Mouse (Mus musculus): Measurements from ENCODE around the gene Hormad1.
"Not testable (repeated sequence)": the region's sequence is repeated elsewhere in the genome, so short reads cannot be mapped to it uniquely, and the experiment has no call there.

The Hormad1 gene

GRCm38 (mm10) chr3:95559437-95559836 lies at the start of gene Hormad1:
TSS of gene Hormad1 (plus strand) at chr3:95559677.
- no peak for DNase-seq (ENCODE audit: low spot score in 2 of 2)

GRCm38 (mm10) chr3:95511611-95512180 lies 47.8 kb upstream of the Hormad1 start:
- no peak for DNase-seq (ENCODE audit: low spot score in 2 of 2)

DNA sequence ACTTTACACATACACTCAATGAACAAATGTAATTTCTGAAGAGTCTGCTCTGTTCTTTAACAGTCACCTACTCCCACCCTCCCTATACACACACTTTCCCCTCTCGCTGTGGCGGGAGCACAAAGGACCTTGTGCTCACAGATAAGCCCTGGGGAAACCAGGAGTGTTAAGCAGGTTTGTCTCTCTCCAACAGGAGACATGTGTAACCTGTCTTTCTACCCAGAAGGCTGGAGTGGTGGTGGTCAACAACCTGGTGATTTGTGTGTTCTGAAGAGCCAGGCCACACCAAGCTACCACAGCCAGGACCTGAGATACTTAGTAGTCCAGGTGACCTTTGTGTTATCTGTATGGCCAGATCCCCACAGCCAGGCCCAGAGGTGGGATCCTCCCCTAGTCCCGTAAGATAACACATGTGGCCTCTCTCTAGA lies 42.8 kb upstream of the Hormad1 start:
- DNase-seq (ENCODE audit: low spot score in 2 of 2) = no peak

DNA sequence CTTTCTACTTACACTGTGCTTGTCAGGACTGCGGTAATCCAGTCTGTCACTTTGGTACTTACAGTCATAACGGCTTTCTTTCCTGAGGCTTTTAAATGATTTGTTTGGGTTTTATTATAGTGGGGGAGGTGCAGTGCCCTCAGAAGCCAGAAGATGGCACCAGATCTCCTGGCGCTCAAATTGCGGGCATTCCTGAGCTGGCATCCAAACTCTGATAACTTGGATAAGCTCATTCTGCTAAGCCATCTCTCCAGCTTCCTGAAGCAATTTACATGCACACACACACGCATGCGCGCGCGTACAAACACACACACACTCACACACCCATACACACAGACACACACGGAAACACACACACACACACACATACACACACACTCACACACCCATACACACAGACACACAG lies 42.0 kb upstream of the Hormad1 start:
- peak; percentile 57 to 68 for DNase-seq (ENCODE audit: low spot score in 2 of 2)

GRCm38 (mm10) chr3:95518891-95519290 lies 40.6 kb upstream of the Hormad1 start:
- no peak for DNase-seq (ENCODE audit: low spot score in 2 of 2)

GRCm38 (mm10) chr3:95519315-95519714 lies 40.2 kb upstream of the Hormad1 start:
- DNase-seq (ENCODE audit: low spot score in 2 of 2) = peak; percentile 33 to 45

GRCm38 (mm10) chr3:95520100-95520499 lies 39.4 kb upstream of the Hormad1 start:
- no peak for DNase-seq (ENCODE audit: low spot score in 2 of 2)

DNA sequence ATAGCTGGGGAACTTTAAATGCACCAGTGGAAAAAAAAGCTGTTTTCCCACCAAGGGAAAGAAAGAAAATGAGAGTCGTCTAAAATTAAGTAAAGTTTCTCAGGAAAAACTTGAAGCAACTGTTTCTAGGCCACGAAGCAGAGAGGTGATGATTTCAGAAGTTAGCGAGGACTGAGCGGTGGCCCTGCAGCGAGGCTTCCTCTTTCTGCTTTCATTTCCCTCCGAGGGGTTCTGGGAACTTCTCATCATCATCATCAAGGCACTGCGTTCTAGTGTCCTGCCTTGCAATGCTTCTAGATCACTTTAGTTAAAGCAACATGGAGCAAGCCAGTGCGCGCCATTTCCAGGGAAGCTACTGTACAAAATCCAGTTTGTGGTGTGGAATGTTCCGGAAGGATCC lies 38.3 kb upstream of the Hormad1 start:
- DNase-seq (ENCODE audit: low spot score in 2 of 2) = no peak

DNA sequence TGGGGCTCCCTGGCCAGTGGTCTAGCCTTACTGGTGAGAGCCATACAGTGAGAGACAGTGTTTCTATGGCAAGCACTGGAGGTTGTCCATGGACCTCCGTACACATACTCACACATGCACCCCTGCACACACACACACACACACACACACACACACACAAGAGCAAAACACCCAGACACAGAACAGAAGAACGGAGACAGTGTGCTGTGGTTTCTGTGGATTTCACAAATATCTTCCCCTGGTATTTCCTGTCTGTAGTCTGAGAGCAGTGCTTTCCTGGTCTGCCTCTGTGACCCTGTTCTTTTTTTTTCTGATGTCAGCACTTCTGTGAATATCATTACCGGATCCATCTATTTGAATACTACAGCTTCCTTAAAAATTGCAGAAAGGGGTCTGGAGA lies 35.8 kb upstream of the Hormad1 start:
- DNase-seq (ENCODE audit: low spot score in 2 of 2) = no peak

DNA sequence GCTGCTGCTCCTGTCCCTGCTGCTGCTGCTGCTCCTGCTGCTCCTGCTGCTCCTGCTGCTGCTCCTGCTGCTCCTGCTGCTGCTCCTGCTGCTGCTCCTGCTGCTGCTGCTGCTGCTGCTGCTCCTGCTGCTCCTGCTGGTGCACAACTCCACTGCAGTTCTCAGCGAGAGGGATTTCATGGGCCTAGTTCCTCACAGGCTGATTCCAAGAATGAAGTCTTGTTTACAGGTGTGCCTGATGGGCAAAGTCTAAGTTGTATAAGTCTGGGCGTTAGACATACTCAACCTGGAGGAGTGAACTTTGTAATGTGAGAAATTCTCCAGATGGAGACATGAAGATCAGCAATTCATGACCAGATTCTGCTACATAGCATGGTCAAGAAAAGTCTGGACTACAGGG lies 34.8 kb upstream of the Hormad1 start:
- no peak for DNase-seq (ENCODE audit: low spot score in 2 of 2)

DNA sequence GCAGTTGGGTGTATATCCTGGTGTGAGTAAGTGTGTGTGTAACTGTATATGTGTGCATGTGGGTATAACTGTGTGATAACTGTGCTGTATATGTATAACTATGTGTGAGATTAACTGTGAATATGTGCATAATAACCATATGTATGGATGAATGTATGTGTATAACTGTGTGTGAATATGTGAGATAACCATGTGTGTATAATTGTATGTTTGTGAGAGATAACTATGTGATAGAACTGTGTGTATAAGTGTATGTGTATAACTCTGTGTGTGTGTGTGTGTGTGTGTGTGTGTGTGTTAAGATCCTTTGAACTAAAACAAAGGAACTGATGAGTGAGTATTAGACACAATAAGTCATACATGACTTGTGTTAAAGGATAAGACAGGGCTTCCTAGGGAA lies 33.4 kb upstream of the Hormad1 start:
- no peak for DNase-seq (ENCODE audit: low spot score in 2 of 2)

DNA sequence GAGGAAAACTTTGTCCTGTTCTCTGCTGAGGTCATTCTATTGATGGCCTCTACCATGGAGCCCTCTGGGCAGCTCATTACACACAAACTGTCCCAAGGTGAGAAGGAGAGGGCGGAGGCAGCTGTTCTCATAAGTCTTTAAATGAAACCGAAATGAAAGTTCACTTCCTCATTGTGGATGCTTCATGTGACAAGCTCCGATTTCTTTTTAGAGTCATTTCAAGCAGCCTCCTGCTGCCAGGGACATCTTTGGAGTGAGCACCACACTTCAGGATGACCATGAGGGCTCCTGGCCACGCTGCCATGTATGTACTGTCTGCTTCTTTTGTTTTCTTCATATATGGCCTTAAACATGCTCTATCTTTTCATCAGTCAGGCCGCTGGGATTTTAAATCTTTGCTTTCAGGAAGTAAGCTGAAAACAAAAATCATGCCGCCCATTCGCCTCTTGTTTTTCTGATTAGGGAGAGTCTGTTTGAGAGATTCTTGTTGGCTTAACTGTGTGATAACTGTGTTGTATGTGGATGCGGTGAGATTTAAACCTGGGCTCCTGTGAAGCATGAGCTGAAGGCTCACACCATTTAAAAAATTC lies 32.8 kb upstream of the Hormad1 start, which contains the start of gene Ctss:
Gene Ctss, plus strand, starts transcription at position 165 of the 590 bp plus-strand sequence.
- no peak for DNase-seq (ENCODE audit: low spot score in 2 of 2)

DNA sequence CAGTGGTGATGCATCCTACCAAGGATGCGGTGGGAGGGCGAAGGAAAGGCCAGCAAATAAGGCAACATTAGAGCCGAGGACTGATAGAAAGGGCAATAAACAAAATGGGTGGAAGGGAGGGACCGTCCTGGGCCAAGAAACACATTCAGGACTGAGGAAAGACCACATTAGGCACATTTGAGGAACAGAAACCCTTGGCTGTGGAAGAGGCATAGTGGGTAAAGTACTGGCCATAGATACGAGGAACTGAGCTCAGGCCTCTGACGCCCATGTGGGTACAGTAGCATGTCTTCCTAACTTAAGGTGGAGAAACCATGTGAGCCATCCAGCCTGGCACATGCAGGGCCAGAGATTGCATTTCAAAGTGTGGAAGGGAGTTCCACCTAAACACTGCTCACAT lies 29.7 kb upstream of the Hormad1 start:
- DNase-seq (ENCODE audit: low spot score in 2 of 2) = no peak

DNA sequence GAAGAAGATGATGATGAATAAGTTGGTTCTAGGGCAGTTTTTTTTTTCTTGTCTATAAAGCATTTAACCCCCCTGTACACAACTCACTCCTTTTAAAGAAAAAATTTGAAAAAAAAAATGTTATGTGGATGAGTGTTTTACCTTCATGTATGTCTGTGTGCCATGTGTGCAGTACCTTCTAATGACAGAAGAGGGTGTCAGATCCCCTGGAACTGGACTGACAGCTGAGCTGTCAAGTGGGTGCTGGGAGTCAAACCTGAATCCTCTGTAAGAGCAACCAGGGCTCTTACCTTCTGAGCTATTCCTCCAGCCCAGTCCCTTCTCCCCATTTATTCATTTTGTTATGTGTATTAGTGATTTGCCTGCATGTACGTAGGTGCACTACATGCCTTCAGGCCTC lies 28.5 kb upstream of the Hormad1 start:
- DNase-seq (ENCODE audit: low spot score in 2 of 2) = no peak

- DNase-seq (ENCODE audit: low spot score in 2 of 2) = no peak
Observed at GRCm38 (mm10) chr3:95533364-95533763, 26.1 kb upstream of the Hormad1 start.

DNA sequence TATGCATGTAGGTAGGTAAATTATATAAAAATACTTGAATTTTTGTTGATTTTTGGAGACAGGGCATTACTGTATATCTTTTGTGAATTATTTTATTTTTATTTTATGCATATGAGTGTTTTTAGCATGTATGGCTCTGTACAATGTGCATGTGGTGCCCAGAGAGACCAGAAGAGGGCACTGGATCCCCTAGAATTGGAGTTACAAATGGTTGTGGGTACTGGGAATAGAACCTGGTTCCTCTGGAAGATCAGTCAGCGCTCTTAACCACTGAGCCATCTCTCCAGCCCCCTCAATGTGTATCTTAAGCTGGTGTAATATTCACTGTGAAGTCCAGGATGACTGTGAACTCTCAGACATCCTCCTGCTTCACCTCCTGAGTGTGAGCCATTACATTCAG lies 24.6 kb upstream of the Hormad1 start:
- DNase-seq (ENCODE audit: low spot score in 2 of 2) = no peak

DNA sequence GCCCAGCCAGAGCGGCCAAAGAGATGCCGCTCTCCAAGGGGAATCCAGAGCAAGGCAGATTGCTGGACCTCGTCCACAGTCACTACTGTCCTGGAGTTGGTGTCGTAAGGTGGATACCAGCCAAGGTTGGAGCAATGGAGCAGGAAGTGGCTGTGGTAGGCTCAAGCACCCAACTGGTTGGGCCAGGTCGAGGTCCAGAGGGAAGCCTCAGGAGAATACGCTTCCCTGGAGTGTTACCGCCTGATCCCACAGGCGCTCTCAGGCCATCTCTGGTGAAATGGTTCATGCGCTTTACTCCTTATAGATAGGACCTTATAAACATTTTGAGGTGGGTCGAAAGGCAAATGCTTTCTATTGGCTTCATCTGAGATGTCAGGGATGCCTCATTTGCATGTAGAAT lies 20.5 kb upstream of the Hormad1 start:
- DNase-seq (ENCODE audit: low spot score in 2 of 2) = no peak

GRCm38 (mm10) chr3:95539837-95540236 lies 19.6 kb upstream of the Hormad1 start:
- DNase-seq (ENCODE audit: low spot score in 2 of 2) = no peak

GRCm38 (mm10) chr3:95541186-95541585 lies 18.3 kb upstream of the Hormad1 start:
- DNase-seq (ENCODE audit: low spot score in 2 of 2) = not testable (repeated sequence)

GRCm38 (mm10) chr3:95542171-95542570 lies 17.3 kb upstream of the Hormad1 start:
- no peak for DNase-seq (ENCODE audit: low spot score in 2 of 2)

DNA sequence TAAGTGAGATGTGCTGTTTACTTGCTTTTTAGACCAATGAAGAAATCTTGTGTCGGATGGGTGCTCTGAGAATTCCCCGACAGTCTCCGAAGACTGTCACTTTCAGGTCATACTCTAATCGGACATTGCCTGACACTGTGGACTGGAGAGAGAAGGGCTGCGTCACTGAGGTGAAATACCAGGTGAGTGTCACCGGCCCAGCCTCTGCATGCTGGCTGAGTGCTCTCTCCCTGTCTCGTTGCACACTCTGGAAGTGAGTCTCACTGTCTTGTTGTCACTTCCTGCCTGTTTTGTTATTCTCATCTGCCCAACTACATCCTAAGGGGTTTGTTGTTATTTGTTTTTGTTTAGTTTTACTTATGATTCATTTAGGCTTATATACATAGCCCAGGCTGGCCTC lies 16.5 kb upstream of the Hormad1 start:
- no peak for DNase-seq (ENCODE audit: low spot score in 2 of 2)

DNA sequence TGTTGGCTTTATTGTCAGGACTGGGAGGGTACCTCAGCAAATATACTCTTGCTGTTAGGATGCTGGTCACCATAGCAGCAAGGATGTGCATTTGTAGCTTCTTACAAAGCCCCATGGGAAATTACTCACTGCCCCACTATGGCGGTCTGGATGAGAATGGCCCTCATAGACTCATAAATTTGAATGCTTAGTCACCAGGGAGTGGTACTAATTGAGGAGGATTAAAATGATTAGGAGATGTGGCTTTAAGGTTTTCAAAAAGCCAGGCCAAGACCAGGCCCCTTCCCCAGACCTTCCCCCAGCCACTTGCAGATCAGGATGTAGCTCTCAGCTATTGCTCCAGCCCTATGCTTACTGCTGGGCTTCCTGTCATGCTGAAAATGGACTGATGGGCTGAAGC lies 9.3 kb upstream of the Hormad1 start:
- DNase-seq (ENCODE audit: low spot score in 2 of 2) = no peak

GRCm38 (mm10) chr3:95553986-95554385 lies 5.5 kb upstream of the Hormad1 start:
- DNase-seq (ENCODE audit: low spot score in 2 of 2) = no peak

DNA sequence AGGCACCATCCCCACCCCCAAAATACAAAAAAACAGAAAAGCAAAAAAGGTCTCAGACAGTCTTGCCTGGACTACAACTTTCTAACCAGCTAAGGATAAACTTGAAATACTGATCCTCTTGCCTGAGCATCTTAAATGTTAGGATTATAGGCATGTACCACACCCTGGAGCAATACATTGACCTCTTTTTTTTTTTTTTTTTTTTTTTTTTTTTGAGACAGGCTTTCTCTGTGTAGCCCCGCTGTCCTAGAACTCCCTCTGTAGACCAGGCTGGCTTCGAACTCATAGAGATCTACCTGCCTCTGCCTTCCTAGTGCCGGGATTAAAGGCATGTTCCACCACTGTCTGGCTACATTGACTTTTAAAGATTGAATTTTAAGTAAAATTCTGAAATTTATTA lies 1.3 kb downstream of the Hormad1 start:
- DNase-seq (ENCODE audit: low spot score in 2 of 2) = no peak
